Mouse (Mus musculus) adrenal gland, postnatal 36 days (tissue): ENCODE data around the gene Ugt2a2. TPM values are rescaled to one million over a fixed set of nuclear protein-coding genes. Genes with fewer than 3 reads are reported as not detected.
"Not testable (repeated sequence)": the region's sequence is repeated elsewhere in the genome, so short reads cannot be mapped to it uniquely, and the experiment has no call there.

Experiments
- DNase-seq, 2 experiments: peaks; one replicate each; pipeline ENCODE4 v3.0.0; 2021; ENCODE audit warnings: mixed read lengths in 1 of 2
- long read RNA-seq, 2 experiments: library from polyadenylated mRNA; stranded (forward); transcript quantifications; one replicate each; pipeline ENCODE4 v2.0.0; 2021; ENCODE audit warnings: borderline sequencing depth in 2 of 2
- total RNA-seq, 2 experiments: library from RNA; stranded (reverse); gene quantifications; 2 replicates each; pipeline ENCODE4 v1.2.3; 2021

The Ugt2a2 gene
- total RNA-seq: not detected
- long read RNA-seq, experiment 1: 0 reads
- long read RNA-seq, experiment 2: 0 reads

DNA sequence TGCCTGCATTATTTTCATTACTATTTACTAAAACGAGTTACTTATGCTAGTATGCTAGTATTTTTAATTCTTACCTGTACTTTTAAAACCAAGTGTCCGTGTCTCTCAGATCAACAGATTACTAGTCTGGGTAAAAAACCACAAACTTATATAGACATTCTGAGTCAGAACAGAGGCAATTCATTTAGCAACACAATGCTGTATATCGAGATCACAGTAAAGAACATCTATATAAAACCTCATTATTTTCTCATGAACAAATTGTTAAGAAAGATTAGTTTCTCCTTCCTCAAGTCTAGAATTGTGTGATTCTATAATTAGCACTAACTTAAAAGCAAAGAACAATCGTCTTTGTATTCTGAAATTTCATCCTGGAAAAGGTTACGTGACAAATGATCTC, at the start of gene Ugt2a2:
Gene Ugt2a2 (minus strand): TSS at position 101 of the 400 bp plus-strand sequence.
- DNase-seq: no peak

DNA sequence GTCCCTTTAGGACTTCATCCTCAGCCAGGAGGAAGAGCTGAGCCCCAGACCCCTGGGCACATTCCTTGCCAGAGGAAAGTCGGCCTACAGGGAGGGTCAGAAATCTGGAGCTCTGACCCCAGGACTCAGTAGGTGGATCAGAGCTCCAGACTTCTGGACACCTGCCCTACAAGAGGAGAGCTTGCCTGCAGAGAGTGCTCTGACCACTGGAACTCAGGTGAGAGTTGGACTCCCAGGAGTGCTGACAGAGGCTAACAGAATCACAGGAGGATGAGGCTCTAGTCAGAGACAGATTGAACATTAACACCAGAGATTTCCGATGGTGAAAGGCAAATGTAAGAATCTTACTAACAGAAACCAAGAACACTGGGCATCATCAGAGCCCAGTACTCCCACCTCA, 41.5 kb upstream of the Ugt2a2 start:
- DNase-seq: not testable (repeated sequence)

DNA sequence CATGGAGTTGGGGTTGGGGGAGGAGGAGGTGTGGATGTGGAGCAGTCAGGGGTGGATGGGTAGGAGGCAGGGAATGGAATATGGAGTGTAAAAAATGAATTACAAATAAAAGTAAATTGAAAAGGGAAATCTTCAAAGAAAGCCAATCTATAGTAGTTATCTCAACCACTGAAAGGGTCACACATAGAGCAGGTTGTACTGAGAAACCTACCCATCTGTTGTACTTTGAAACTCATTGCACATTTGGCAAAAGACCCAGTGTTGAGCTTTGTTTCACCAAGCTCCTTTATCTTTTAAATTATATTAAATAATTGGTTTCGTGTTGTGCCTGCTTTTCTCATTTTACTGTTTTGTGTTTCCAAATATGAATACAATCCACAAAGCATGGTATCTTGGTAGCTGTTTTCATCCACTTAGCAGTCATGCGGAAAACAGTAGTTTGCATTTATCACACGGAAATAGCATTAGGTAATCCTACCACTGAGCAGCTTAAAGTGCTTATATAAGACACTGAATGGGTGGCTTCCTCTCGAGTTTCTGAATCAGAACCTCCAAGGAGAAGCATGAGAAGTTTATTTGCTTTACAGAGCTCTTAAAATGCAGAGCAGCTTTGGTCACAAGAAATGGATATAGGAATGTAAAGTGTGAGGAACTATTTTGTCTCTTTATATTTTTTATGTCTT, 23.9 kb upstream of the Ugt2a2 start:
- DNase-seq: no peak

DNA sequence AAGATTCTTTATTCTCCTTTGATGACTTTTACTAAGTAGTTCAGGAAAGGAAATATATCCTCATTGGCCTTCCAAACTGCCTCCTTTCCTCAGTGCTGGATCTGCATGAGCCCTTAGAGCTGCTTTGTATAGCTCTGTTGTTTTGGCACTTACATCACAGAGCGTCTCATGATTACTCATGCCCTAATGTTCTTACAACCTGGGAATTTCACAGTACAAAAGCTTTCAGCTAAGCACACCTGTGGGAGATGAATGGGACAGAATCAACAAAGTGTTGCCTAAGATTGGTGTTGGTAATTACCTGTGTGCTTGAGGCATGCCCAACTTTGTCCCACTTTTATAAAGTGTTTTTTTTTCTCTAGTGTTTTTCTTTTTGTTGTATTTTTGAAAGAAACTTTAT, 20.6 kb upstream of the Ugt2a2 start:
- DNase-seq: no peak

DNA sequence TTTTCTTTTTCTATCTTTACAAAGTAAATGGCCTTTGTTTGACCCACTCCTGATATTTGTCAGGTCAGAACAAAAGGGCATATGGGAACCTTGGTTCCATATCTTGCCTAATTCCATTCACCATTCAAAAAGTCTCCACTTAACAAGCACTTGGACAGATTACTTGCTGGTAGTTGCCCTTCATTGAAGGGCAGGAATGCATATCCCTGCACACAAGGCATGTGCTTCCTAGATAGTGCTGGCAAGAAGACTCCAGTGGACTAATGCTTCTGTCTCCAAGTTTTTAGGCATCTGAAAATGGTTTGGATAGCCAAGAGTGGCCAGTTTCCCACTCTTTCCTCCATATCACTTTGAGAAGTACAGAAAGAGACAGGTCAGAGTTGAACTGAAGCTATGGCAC, 17.3 kb upstream of the Ugt2a2 start:
- DNase-seq: no peak

DNA sequence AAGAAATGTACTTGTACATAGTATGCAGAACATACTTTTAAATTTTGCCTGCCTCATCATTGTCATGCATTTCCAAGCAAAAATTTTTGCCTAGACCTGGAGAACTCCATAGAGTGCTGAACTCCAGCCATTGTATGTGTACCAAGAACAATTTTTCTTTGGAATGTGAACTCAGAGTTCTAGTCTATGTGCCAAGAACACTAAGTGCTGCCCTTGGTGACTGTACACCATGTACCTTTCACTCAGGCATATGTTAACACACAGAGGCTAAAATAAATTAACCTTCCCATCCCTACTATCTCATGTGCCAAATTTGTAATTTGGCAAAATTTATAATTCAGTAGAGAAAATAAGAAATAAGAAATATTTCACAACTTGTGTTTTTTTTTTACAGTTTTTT, 16.9 kb upstream of the Ugt2a2 start:
- DNase-seq: peak in 1 of 2 experiments; percentile 31

DNA sequence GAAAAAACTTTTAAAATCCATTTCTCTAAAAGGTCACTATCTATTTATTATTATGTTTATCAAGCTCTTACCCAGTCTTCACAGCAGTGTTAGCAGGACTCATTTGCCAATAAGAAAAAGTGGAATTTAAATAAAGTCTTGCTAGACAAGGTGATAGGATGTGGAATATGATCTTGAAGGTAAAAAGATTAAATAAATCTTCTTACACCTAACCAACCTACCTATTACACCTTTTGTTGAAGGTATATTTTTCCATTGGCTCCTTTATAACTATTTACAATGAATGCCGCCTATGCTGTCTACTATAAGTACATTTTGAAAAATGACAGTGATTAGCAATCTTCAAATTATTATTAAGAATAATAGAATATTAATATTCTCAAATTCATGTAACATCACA, 8.7 kb upstream of the Ugt2a2 start, which contains the start of gene Ugt2a1:
Gene Ugt2a1 (minus strand): TSS at position 101 of the 400 bp plus-strand sequence.
- no peak for DNase-seq

DNA sequence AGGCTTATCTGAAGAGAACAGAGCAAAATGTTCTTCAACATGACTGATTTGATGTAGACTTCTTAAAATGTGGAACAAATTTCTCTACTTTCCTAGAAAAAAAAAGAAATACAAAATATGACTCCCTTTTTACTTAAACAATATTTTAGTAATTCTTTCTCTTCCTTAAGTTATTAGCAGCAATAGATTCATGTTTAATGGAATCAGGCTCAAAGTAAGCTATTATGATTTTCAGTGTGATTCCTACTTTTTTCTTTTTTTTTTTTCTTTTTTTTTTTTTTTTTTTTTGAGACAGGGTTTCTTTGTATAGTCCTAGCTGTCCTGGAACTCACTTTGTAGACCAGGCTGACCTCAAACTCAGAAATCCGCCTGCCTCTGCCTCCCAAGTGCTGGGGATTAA, 4.6 kb upstream of the Ugt2a2 start, which contains the start of gene Gm43638:
Gene Gm43638 (minus strand): TSS at position 101 of the 400 bp plus-strand sequence.
- DNase-seq: not testable (repeated sequence)

DNA sequence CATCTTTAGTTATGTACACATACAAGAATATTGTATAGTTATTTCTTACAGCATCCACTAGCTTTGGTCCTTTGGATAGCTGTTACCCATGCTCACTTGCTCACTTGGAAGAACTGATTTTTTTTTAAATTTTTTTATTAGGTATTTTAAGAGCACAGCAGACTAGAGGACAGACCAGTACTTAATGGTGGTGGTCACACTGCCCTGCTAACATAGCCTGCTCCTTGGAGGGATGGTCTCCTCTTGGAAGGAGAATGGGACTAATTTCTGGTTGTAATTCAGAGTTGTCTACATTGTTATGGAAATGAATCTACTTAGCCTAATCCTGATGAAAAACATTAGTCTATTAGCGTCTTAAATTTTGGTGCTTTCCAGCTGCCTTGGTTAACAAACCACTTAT, 23.2 kb downstream of the Ugt2a2 start:
- DNase-seq: no peak

DNA sequence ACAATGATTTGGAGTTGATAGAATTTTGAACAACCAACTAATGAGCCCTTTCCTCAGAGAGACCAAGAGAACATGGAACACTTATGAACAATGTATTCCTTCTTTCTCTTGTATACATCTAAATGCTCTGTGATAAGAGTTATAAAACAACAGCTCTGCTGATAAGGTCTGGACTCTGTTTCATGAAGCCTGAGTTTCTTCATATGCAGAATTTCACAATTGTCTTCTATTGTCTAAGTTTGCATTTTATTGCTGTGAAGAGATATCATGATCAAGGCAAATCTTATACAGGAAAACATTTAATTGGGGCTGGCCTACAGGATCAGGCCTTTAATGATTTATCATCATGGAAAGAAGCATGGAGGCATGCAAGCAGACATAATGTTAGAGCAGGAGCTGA, 24.4 kb downstream of the Ugt2a2 start:
- DNase-seq: no peak

DNA sequence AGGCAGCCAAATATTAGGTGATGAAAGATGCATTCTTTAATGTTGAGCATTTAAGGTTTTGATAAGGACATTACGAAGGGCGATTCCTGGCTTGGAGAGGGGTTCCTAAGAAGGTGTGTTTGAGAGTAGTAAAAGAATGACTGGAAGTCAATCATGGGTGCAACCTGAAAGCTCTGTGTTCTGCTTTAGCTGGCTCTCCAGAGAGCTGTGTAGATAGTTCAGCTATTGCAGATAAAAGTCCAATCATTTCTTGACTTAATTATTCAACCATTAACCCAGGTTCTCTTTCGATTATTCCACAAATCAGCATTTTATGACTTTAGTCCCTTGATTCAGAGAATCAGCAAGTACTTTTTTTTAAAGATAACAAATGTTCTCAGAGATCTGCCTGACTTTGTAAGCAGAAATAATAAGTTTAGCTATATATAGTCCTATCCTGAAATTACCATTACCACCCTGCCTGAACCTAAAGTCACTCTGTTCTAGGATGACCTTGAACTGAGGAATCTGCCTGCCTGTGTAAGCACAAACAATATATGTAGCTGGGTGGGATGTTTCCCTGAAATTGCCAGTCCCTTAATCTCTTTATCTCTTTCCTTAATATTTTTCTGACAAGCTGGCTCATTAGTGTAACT, 25.7 kb downstream of the Ugt2a2 start:
- DNase-seq: no peak

DNA sequence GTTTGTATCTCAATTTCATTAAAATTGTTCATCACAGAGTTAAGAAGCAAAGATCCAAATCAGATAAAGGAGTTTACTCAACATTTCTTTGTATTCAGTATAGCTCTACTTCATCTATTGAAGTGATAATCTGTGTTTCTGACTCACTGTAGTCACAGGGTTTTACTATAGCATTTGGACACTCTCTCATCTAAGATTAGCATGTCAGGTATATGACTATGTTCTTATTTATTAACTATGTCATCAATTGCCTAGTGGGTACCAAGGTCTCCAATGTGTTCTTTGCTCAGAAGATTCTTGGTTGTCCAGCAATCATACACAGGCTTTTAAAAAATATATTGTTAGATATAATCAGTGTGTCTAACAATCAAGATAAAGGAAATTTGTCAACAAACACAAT, 26.5 kb downstream of the Ugt2a2 start:
- no peak for DNase-seq

DNA sequence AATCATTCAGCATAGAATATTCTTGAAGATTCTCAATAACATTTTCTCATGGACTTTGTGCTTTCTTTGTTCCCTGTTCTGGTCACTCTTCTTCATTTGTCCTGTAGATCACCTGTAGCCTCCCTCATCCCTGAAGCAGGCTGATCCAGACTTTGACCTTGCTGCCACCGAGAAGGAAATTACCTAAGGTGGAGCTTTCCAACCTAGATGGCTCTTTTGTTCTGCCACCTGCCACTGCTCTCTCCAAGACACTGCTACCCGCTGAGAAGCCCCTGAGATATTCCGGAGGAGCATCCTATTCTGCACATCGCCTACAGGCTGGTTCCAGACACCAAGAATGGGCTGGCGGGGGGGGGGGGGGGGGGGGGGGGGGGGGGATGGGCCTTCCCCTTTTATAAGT, 29.5 kb downstream of the Ugt2a2 start:
- not testable (repeated sequence) for DNase-seq

DNA sequence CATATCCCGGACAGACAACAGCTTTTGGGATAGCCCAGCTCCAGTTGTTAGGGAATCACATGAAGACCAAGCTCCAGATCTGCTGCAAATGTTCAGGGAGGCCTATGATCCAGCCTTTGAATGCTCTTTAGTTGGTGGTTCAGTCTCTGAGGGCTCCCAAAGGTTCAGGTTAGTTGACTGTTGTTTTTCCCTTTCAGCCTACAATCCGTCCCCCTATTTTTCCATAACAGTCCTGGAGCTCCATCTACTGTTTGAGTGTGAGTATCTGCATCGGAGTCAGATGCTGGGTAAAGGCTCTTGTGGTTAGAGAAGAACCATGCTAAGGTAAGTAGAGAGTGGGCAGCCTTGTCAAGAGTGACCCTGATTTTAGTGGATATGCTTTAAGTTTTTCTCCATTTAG, 45.8 kb downstream of the Ugt2a2 start:
- DNase-seq: no peak

DNA sequence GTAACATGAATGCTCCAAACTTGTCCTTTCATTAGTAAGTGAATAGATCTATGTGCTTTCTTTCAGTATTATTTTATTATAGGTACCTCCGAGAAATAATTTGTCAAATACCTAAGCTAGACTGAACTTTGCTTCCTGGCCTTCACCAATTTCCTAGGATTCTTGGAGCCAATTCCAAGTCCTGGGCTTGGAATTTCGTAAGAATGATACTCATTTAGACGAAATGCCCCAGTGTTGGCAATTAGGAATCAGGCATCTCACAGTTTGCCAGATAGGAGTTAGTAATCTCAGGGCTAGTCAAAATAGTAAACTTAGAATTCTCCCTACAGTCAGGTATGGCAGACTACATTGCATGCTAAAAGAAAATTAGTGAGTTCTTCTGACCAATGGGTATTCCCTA, 56.4 kb downstream of the Ugt2a2 start:
- DNase-seq: no peak

DNA sequence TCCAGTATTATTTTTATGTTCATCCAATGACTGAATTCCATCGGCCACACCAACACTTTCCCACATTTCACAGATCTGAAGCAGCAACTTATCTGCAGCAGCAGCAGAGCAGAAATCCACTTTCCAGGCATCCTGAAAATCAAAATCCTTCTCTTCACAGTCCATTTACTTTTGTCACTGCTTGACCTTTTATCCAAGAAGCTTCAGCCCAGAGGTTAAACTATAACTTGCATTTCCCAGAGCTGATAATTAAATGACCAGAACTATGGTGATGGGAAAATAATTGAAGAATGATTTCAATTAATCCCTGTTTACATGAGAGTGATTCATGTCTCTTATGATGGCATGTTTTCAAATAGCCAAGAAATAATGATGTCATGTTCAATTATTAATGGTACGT, 58.0 kb downstream of the Ugt2a2 start, which contains the start of gene Ugt2b38:
Gene Ugt2b38 (minus strand): TSS at position 163 of the 400 bp plus-strand sequence.
- not testable (repeated sequence) for DNase-seq

Other genes starting within 250 kb of the Ugt2a2 start
- not detected for gene Ugt2b37, start 227.5 kb downstream of the Ugt2a2 start, total RNA-seq
- not detected for gene Ugt2a3, start 145.1 kb downstream of the Ugt2a2 start, total RNA-seq
- not detected for gene Ugt2b38, start 58.1 kb downstream of the Ugt2a2 start, total RNA-seq
- gene Gm43638, start 4.5 kb upstream of the Ugt2a2 start, total RNA-seq: not detected
- not detected for gene Ugt2a1, start 8.6 kb upstream of the Ugt2a2 start, total RNA-seq
- not detected for gene Sult1b1, start 55.9 kb upstream of the Ugt2a2 start, total RNA-seq
- not detected for gene Sult1d1, start 86.8 kb upstream of the Ugt2a2 start, total RNA-seq
- gene Sult1e1, start 109.3 kb upstream of the Ugt2a2 start, total RNA-seq: 1 to 10 TPM in 1 of 2 experiments, under 1 TPM in 1; 0.36 to 4.8 TPM
- not detected for gene Csn1s1, start 183.9 kb upstream of the Ugt2a2 start, total RNA-seq
- not detected for gene Csn2, start 217.4 kb upstream of the Ugt2a2 start, total RNA-seq